Mouse (Mus musculus) lung, adult 2 months (tissue): ENCODE measurements around the gene Git2.

Source experiments
- CTCF ChIP-seq: fragments of 200-500 bp; IDR thresholded peaks from 2 replicates; pipeline ENCODE4 v1.5.1; 2011; ENCODE audit warnings: mild to moderate bottlenecking, low read length, control low read depth; ENCODE audit not compliant: insufficient read depth
- POLR2A ChIP-seq: fragments of 200-500 bp; IDR thresholded peaks from 2 replicates; pipeline ENCODE4 v1.6.1; 2011; ENCODE audit warnings: low read depth, mild to moderate bottlenecking, control low read depth, low read length, borderline replicate concordance; ENCODE audit errors: extremely low read depth

- no peak for TF ChIP-seq POLR2A
- no peak for TF ChIP-seq CTCF
These were observed 78.4 kb downstream of the Git2 start for GRCm38 (mm10) chr5:114696939-114697338.
